Mouse (Mus musculus): Measurements from ENCODE around the gene Gpr153.

DNA sequence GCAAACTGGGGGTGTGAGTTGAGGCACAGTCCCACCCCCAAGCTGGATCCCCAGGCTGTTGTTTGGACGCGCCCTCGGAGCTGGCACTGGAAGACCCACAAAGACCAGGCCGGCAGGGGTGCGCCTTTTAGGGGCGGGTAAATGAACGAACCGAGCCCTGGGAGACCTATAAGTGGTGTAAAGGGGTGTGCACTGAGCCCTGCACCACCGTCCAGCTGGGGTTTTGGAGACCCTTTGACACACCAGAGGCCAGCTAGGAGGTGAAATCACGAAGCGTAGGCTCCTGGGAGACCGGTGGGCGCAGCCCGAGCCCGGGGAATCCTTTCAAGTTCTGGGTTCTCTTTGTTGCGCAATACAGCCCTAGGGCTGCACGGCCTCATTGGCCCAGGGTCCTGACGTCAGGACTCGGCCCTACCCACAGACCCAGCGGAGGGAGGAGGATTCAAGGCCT lies 674 bp downstream of the Gpr153 start:
- TF ChIP-seq CTCF (conservative IDR thresholded peaks at IDR 0.05; ENCODE audit: insufficient read depth, insufficient read length, low read depth, low read length) (no peak), POLR2A (IDR thresholded peaks at IDR 0.05; ENCODE audit: low read depth, low read length) (no peak)
